Mouse (Mus musculus) left cerebral cortex, adult 2 months (tissue): Measurements from ENCODE around the gene Zfp3. TPM values are rescaled to one million over a fixed set of nuclear protein-coding genes. Genes with fewer than 3 reads are reported as not detected.
"Not testable (repeated sequence)": the region's sequence is repeated elsewhere in the genome, so short reads cannot be mapped to it uniquely, and the experiment has no call there.

Source experiments
- DNase-seq, 2 experiments: peaks; one replicate each; pipeline ENCODE4 v3.0.0; 2021 to 2022; ENCODE audit warnings: low spot score in 2 of 2, mixed read lengths in 1 of 2; ENCODE audit errors: extremely low spot score in 1 of 2
- H3K27ac ChIP-seq: fragments of 200-600 bp; 2 replicates; pipeline ENCODE4 v1.8.1; 2022
- H3K4me3 ChIP-seq: fragments of 200-600 bp; 2 replicates; pipeline ENCODE4 v1.8.1; 2022
- CTCF ChIP-seq: fragments of 200-600 bp; IDR thresholded peaks from 2 replicates; pipeline ENCODE4 v1.8.1; 2022; ENCODE audit warnings: antibody characterized with exemption, mild to moderate bottlenecking, moderate library complexity
- intact Hi-C: fragments of 180-260 bp; cut with DNase I; formaldehyde crosslinking; loops from one replicate; pipeline ENCODE4 v1.15.1; 2025
- total RNA-seq, 2 experiments: library from RNA; stranded (reverse); gene quantifications; 2 replicates each; pipeline ENCODE4 v1.2.3; 2021

Gene Zfp3
- total RNA-seq, 2 experiments from 2014 or later: 18.2 to 19.5 TPM

DNA sequence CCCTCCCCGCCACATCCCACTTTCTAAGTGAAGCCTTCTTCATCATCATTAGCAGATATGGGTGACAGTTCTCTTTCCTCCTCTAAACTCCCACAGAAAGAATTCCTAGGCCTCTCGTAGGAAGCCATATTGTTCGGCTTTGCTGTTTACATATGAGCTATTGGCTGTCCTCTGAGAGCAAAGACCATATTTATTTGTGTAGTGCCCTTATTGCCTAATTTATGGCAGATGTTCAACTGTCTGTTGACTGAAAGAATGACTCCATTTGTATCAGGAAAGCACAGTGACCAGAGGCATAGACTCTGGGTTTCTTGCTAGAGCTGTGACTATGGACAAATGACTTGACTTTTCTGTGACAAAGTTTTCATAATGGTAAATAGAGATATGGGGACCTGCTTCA is 22.4 kb upstream of the Zfp3 start:
- Histone ChIP-seq H3K27ac (no peak overlapping the region), H3K4me3 (no peak overlapping the region)
- DNase-seq: no peak
- TF ChIP-seq CTCF: no peak
- intact Hi-C loops: no loop called here

GRCm38 (mm10) chr11:70742117-70742516 is 21.9 kb upstream of the Zfp3 start:
- Histone ChIP-seq H3K27ac (no peak overlapping the region), H3K4me3 (no peak overlapping the region)
- intact Hi-C loops: no loop called here
- no peak for TF ChIP-seq CTCF
- no peak for DNase-seq

DNA sequence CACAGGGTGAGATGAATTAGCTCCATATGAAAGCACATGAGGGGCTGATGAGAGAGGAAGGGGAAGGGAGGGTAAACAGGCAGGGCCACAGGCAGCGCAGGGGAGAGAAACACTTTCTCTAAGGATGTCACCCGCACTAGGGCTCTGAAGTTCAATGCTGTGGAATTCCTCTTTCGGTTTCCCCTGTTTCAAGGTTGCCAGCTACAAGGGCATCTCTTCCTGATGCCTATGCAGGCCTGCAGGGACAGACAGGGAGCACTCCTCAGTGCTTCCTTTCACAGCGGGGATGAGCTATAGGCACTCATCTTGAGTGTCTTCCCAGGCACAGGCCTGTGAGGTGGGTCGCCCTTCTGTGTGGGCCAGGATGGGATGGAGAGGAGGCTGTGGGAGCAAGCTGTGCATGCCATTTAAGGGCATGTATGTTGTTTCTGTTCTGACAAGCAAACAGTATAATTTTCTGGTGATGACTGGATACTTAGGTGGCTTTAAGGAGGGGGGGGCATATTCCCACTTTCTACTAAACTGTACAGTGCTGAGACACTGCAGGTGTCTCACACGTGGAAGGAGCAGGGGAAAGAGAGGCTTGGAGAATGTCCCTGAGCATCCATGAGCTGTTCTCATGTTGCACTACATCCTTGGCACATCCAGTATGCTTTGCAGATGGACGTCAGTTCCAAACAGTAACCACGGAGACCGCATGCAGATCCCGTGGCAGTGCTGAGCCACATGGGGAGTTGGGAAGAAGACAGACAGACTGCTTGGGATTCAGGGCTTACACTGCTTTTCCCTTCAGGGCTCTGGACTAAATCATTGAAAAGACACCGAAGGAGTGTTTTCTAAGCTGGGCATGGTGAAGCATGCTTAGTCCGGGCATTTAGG is 21.2 kb upstream of the Zfp3 start:
- no peak for TF ChIP-seq CTCF
- DNase-seq: no peak
- Histone ChIP-seq H3K27ac (no peak overlapping the region), H3K4me3 (no peak overlapping the region)
- intact Hi-C loops: no loop called here

GRCm38 (mm10) chr11:70745636-70746035 is 18.4 kb upstream of the Zfp3 start:
- TF ChIP-seq CTCF: no peak

GRCm38 (mm10) chr11:70747876-70748545 is 16.0 kb upstream of the Zfp3 start:
- H3K4me3 ChIP-seq: no peak overlapping the region
- no peak for DNase-seq
- TF ChIP-seq CTCF: no peak
- intact Hi-C loops: no loop called here
- no peak overlapping the region for H3K27ac ChIP-seq

More at GRCm38 (mm10) chr11:70745636-70746035, 18.4 kb upstream of the Zfp3 start:
- DNase-seq: no peak
- Histone ChIP-seq H3K27ac (no peak overlapping the region), H3K4me3 (no peak overlapping the region)
- intact Hi-C loops: no loop called here

- TF ChIP-seq CTCF: no peak
- intact Hi-C loops: no loop called here
- no peak overlapping the region for H3K4me3 ChIP-seq
- no peak overlapping the region for H3K27ac ChIP-seq
- DNase-seq: no peak
Measured at GRCm38 (mm10) chr11:70752337-70753017, 11.5 kb upstream of the Zfp3 start.

GRCm38 (mm10) chr11:70753146-70753545 is 10.9 kb upstream of the Zfp3 start:
- DNase-seq: no peak
- no peak for TF ChIP-seq CTCF
- H3K4me3 ChIP-seq: no peak overlapping the region
- H3K27ac ChIP-seq: no peak overlapping the region
- intact Hi-C loops: no loop called here

DNA sequence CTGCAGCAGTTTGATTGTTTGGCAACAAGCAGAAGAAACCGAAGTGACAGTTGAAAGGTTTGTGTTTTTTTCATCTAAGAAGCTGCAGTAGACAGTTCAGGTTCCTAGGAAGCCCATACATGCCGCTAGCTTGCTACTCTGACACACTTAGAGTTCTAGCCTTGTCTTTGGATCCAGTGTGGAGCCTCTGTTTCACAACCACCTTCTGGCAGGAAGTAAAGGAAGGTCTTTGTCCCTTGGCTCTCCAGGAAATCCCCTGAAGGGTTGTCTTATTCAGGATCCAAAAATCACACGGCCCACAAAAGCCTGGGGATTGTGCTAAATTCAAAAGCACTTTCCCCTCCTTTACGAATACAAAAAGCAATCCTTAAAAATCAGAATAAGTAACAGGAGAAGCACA is 9.5 kb upstream of the Zfp3 start:
- intact Hi-C loops: loop anchor here (2.0 kb wide), 2 partner anchors 126 to 236 kb away; partner anchors contain the start of gene Gltpd2
- H3K4me3 ChIP-seq: no peak overlapping the region
- DNase-seq: no peak
- TF ChIP-seq CTCF: no peak
- no peak overlapping the region for H3K27ac ChIP-seq

- no peak for DNase-seq
- H3K27ac ChIP-seq: no peak overlapping the region
- no peak; the same call in 1 of the 2 replicates for TF ChIP-seq CTCF
- intact Hi-C loops: loop anchor here (2.0 to 5.0 kb wide), 3 partner anchors 126 to 323 kb away; partner anchors contain the start of genes Arrb2 and Gltpd2
- H3K4me3 ChIP-seq: no peak overlapping the region
Measured at GRCm38 (mm10) chr11:70754958-70755357, 9.1 kb upstream of the Zfp3 start.

- Histone ChIP-seq H3K4me3 (no peak overlapping the region), H3K27ac (no peak overlapping the region)
- peak; percentile 92 for TF ChIP-seq CTCF
- intact Hi-C loops: loop anchor here (2.0 to 5.0 kb wide), 3 partner anchors 127 to 323 kb away; partner anchors contain the start of genes Arrb2 and Gltpd2
- peak; percentile 73 to 82 for DNase-seq
Measured at GRCm38 (mm10) chr11:70755645-70756044, 8.4 kb upstream of the Zfp3 start.

DNA sequence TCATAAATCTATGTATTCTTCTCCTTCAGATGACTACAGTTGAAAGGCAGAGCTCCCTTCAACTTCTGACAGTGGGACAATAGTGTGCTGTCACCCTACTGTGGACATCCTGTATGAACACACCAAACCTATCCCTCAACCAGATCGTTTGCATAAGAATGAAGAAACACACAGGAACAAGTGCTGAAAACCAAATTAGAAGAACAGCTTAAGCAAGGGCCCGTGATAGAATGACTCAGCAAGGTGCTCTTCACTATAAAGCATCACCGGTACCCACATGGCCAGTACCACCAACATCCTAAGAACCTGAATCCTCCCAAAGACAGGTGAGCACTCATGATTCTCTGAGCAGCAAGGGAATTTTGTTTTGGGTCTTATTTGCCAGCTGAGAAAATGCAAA is 3.6 kb upstream of the Zfp3 start:
- not testable (repeated sequence) for H3K27ac ChIP-seq, H3K4me3 ChIP-seq, DNase-seq
- intact Hi-C loops: loop anchor here (5.0 kb wide), 1 partner anchor 348 kb away; the partner anchor contains the start of gene Pelp1
